Mouse (Mus musculus): Measurements from ENCODE around the gene Mosmo. TPM values are rescaled to one million over a fixed set of nuclear protein-coding genes. Genes with fewer than 3 reads are reported as not detected.
"Not testable (repeated sequence)": the region's sequence is repeated elsewhere in the genome, so short reads cannot be mapped to it uniquely, and the experiment has no call there.

The Mosmo gene
- polyA plus RNA-seq, 1 experiment from 2014 or later, result 11.6 TPM

- no peaks in the 10 kb centered on the region for H3K27me3 ChIP-seq
- no peak overlapping the region for H3K27ac ChIP-seq (replicated peaks)
- H3K4me3 ChIP-seq (replicated peaks), result no peak overlapping the region
- no peak overlapping the region for H3K9ac ChIP-seq
- H3K4me2 ChIP-seq (replicated peaks), result no peak overlapping the region
- H3K36me3 ChIP-seq, result no peaks in the 10 kb centered on the region
- no peaks in the 10 kb centered on the region for H3K9me3 ChIP-seq (replicated peaks)
- H3K4me1 ChIP-seq, result no peaks in the 10 kb centered on the region
- 63% methylated on average over 3 of the region's 3 CpGs for WGBS
- ATAC-seq (ENCODE audit: insufficient number of reproducible peaks, low FRiP score, low TSS enrichment, low read depth), result no peak
Observed at GRCm38 (mm10) chr7:120703888-120704287, 26.5 kb downstream of the Mosmo start.

- no peak overlapping the region for H3K9ac ChIP-seq
- H3K4me2 ChIP-seq (replicated peaks), result no peak overlapping the region
- no peaks in the 10 kb centered on the region for H3K27me3 ChIP-seq
- H3K4me1 ChIP-seq, result no peaks in the 10 kb centered on the region
- no peak for ATAC-seq (ENCODE audit: insufficient number of reproducible peaks, low FRiP score, low TSS enrichment, low read depth)
- no peaks in the 10 kb centered on the region for H3K9me3 ChIP-seq (replicated peaks)
- H3K36me3 ChIP-seq, result no peaks in the 10 kb centered on the region
- WGBS, result 93% methylated on average over 2 of the region's 2 CpGs
- H3K4me3 ChIP-seq (replicated peaks), result no peak overlapping the region
- H3K27ac ChIP-seq (replicated peaks), result no peak overlapping the region
Observed at GRCm38 (mm10) chr7:120712071-120712470, 34.7 kb downstream of the Mosmo start.

GRCm38 (mm10) chr7:120713225-120713624 lies 35.8 kb downstream of the Mosmo start:
- H3K9me3 ChIP-seq (replicated peaks), result no peaks in the 10 kb centered on the region
- H3K9ac ChIP-seq, result no peak overlapping the region
- H3K27me3 ChIP-seq, result no peaks in the 10 kb centered on the region
- no peaks in the 10 kb centered on the region for H3K36me3 ChIP-seq
- H3K27ac ChIP-seq (replicated peaks), result no peak overlapping the region
- no peaks in the 10 kb centered on the region for H3K4me1 ChIP-seq
- WGBS, result 88% methylated on average over 2 of the region's 2 CpGs
- ATAC-seq (ENCODE audit: insufficient number of reproducible peaks, low FRiP score, low TSS enrichment, low read depth), result no peak
- H3K4me3 ChIP-seq (replicated peaks), result no peak overlapping the region
- H3K4me2 ChIP-seq (replicated peaks), result no peak overlapping the region

- H3K36me3 ChIP-seq; H3K4me1 ChIP-seq; H3K27me3 ChIP-seq; H3K27ac ChIP-seq (replicated peaks); H3K9ac ChIP-seq; H3K9me3 ChIP-seq (replicated peaks); H3K4me3 ChIP-seq (replicated peaks); ATAC-seq (ENCODE audit: insufficient number of reproducible peaks, low FRiP score, low TSS enrichment, low read depth); H3K4me2 ChIP-seq (replicated peaks): not testable (repeated sequence)
- WGBS, result 91% methylated on average over 11 of the region's 11 CpGs
Observed at GRCm38 (mm10) chr7:120713951-120714350, 36.5 kb downstream of the Mosmo start.

- WGBS, result 27% methylated on average over 2 of the region's 2 CpGs
Observed at GRCm38 (mm10) chr7:120717261-120717660, 39.8 kb downstream of the Mosmo start.

GRCm38 (mm10) chr7:120721051-120721450 lies 43.6 kb downstream of the Mosmo start:
- H3K4me1 ChIP-seq, result 0 out of 2 replicates have a peak, but pooled peaks cover 5% of the 10 kb centered on the region
- no peak for ATAC-seq (ENCODE audit: insufficient number of reproducible peaks, low FRiP score, low TSS enrichment, low read depth)
- no peak overlapping the region for H3K4me3 ChIP-seq (replicated peaks)
- no peaks in the 10 kb centered on the region for H3K36me3 ChIP-seq
- 87% methylated on average over 5 of the region's 5 CpGs for WGBS
- no peak overlapping the region for H3K27ac ChIP-seq (replicated peaks)
- H3K9me3 ChIP-seq (replicated peaks), result no peaks in the 10 kb centered on the region
- H3K4me2 ChIP-seq (replicated peaks), result no peak overlapping the region
- no peak overlapping the region for H3K9ac ChIP-seq
- no peaks in the 10 kb centered on the region for H3K27me3 ChIP-seq

More at GRCm38 (mm10) chr7:120717261-120717660, 39.8 kb downstream of the Mosmo start:
- no peak for ATAC-seq (ENCODE audit: insufficient number of reproducible peaks, low FRiP score, low TSS enrichment, low read depth)
- Histone ChIP-seq H3K9ac (no peak overlapping the region), H3K4me3 (replicated peaks) (no peak overlapping the region), H3K36me3 (no peaks in the 10 kb centered on the region), H3K9me3 (replicated peaks) (no peaks in the 10 kb centered on the region), H3K27me3 (no peaks in the 10 kb centered on the region), H3K27ac (replicated peaks) (no peak overlapping the region), H3K4me2 (replicated peaks) (no peak overlapping the region), H3K4me1 (no peaks in the 10 kb centered on the region)

- no peak overlapping the region for H3K4me2 ChIP-seq (replicated peaks)
- H3K27ac ChIP-seq (replicated peaks), result no peak overlapping the region
- 0 out of 2 replicates have a peak, but pooled peaks cover 5% of the 10 kb centered on the region for H3K4me1 ChIP-seq
- no peak overlapping the region for H3K9ac ChIP-seq
- H3K27me3 ChIP-seq, result no peaks in the 10 kb centered on the region
- H3K4me3 ChIP-seq (replicated peaks), result no peak overlapping the region
- no peak for ATAC-seq (ENCODE audit: insufficient number of reproducible peaks, low FRiP score, low TSS enrichment, low read depth)
- H3K9me3 ChIP-seq (replicated peaks), result no peaks in the 10 kb centered on the region
- no peaks in the 10 kb centered on the region for H3K36me3 ChIP-seq
- WGBS, result 86% methylated on average over 8 of the region's 8 CpGs
Observed at GRCm38 (mm10) chr7:120721456-120721855, 44.0 kb downstream of the Mosmo start.

GRCm38 (mm10) chr7:120722063-120722462 lies 44.6 kb downstream of the Mosmo start:
- no peaks in the 10 kb centered on the region for H3K36me3 ChIP-seq
- ATAC-seq (ENCODE audit: insufficient number of reproducible peaks, low FRiP score, low TSS enrichment, low read depth), result no peak
- no peaks in the 10 kb centered on the region for H3K27me3 ChIP-seq
- H3K27ac ChIP-seq (replicated peaks), result no peak overlapping the region
- no peak overlapping the region for H3K4me3 ChIP-seq (replicated peaks)
- H3K4me2 ChIP-seq (replicated peaks), result no peak overlapping the region
- H3K9ac ChIP-seq, result no peak overlapping the region
- 0 out of 2 replicates have a peak, but pooled peaks cover 5% of the 10 kb centered on the region for H3K4me1 ChIP-seq
- no peaks in the 10 kb centered on the region for H3K9me3 ChIP-seq (replicated peaks)
- WGBS, result 91% methylated on average over 4 of the region's 4 CpGs

- Histone ChIP-seq H3K4me3 (replicated peaks) (no peak overlapping the region), H3K4me2 (replicated peaks) (no peak overlapping the region), H3K27me3 (no peaks in the 10 kb centered on the region), H3K36me3 (0 out of 2 replicates have a peak, but pooled peaks cover under 1% of the 10 kb centered on the region), H3K4me1 (0 out of 2 replicates have a peak, but pooled peaks cover 5% of the 10 kb centered on the region), H3K27ac (replicated peaks) (no peak overlapping the region), H3K9ac (no peak overlapping the region), H3K9me3 (replicated peaks) (no peaks in the 10 kb centered on the region)
- ATAC-seq (ENCODE audit: insufficient number of reproducible peaks, low FRiP score, low TSS enrichment, low read depth), result no peak
- 70% methylated on average over 8 of the region's 8 CpGs for WGBS
Observed at GRCm38 (mm10) chr7:120722839-120723278, 45.4 kb downstream of the Mosmo start.

GRCm38 (mm10) chr7:120727581-120727980 lies 50.2 kb downstream of the Mosmo start:
- H3K27me3 ChIP-seq, result no peaks in the 10 kb centered on the region
- H3K4me2 ChIP-seq (replicated peaks), result no peak overlapping the region
- no peak overlapping the region for H3K9ac ChIP-seq
- H3K9me3 ChIP-seq (replicated peaks), result no peaks in the 10 kb centered on the region
- no peak for ATAC-seq (ENCODE audit: insufficient number of reproducible peaks, low FRiP score, low TSS enrichment, low read depth)
- no peak overlapping the region for H3K27ac ChIP-seq (replicated peaks)
- WGBS, result 92% methylated on average over 3 of the region's 3 CpGs
- 0 out of 2 replicates have a peak, but pooled peaks cover 4% of the 10 kb centered on the region for H3K36me3 ChIP-seq
- 0 out of 2 replicates have a peak, but pooled peaks cover 5% of the 10 kb centered on the region for H3K4me1 ChIP-seq
- no peak overlapping the region for H3K4me3 ChIP-seq (replicated peaks)

GRCm38 (mm10) chr7:120729635-120730034 lies 52.2 kb downstream of the Mosmo start:
- H3K36me3 ChIP-seq, result 0 out of 2 replicates have a peak, but pooled peaks cover 8% of the 10 kb centered on the region
- no peak overlapping the region for H3K4me2 ChIP-seq (replicated peaks)
- no peaks in the 10 kb centered on the region for H3K27me3 ChIP-seq
- no peaks in the 10 kb centered on the region for H3K9me3 ChIP-seq (replicated peaks)
- no peak overlapping the region for H3K4me3 ChIP-seq (replicated peaks)
- 79% methylated on average over 5 of the region's 5 CpGs for WGBS
- H3K27ac ChIP-seq (replicated peaks), result no peak overlapping the region
- no peaks in the 10 kb centered on the region for H3K4me1 ChIP-seq
- ATAC-seq (ENCODE audit: insufficient number of reproducible peaks, low FRiP score, low TSS enrichment, low read depth), result no peak
- no peak overlapping the region for H3K9ac ChIP-seq

- H3K4me2 ChIP-seq (replicated peaks), result no peak overlapping the region
- H3K9ac ChIP-seq, result no peak overlapping the region
- no peaks in the 10 kb centered on the region for H3K4me1 ChIP-seq
- ATAC-seq (ENCODE audit: insufficient number of reproducible peaks, low FRiP score, low TSS enrichment, low read depth), result no peak
- H3K27me3 ChIP-seq, result no peaks in the 10 kb centered on the region
- H3K4me3 ChIP-seq (replicated peaks), result no peak overlapping the region
- H3K27ac ChIP-seq (replicated peaks), result no peak overlapping the region
- no peaks in the 10 kb centered on the region for H3K9me3 ChIP-seq (replicated peaks)
- 66% methylated on average over 7 of the region's 7 CpGs for WGBS
- H3K36me3 ChIP-seq, result 0 out of 2 replicates have a peak, but pooled peaks cover 9% of the 10 kb centered on the region
Observed at GRCm38 (mm10) chr7:120732906-120733305, 55.5 kb downstream of the Mosmo start.

Measured in embryonic facial prominence, embryonic 15.5 days (tissue).